Mouse (Mus musculus) cerebellum, adult (tissue): ENCODE results near the gene Cenpb.

ENCODE experiments used
- ATAC-seq: cut with Nextera tagmentation; 2 replicates; pipeline ENCODE4 v1.9.2; 2017; ENCODE audit warnings: mild to moderate bottlenecking, moderate library complexity, mixed read lengths; ENCODE audit not compliant: insufficient number of reproducible peaks, low FRiP score, low TSS enrichment

Cenpb gene

GRCm38 (mm10) chr2:131140533-131140905, 39.3 kb downstream of the Cenpb start:
- no peak for ATAC-seq

GRCm38 (mm10) chr2:131139886-131140532, 39.9 kb downstream of the Cenpb start:
- no peak for ATAC-seq

GRCm38 (mm10) chr2:131139287-131139686, 40.6 kb downstream of the Cenpb start:
- ATAC-seq, result no peak

GRCm38 (mm10) chr2:131138760-131139159, 41.1 kb downstream of the Cenpb start:
- no peak for ATAC-seq

- ATAC-seq, result no peak
These were observed 41.6 kb downstream of the Cenpb start for GRCm38 (mm10) chr2:131138296-131138695.

GRCm38 (mm10) chr2:131135521-131136139, 44.2 kb downstream of the Cenpb start:
- no peak for ATAC-seq

GRCm38 (mm10) chr2:131134826-131135400, 45.0 kb downstream of the Cenpb start:
- no peak for ATAC-seq

GRCm38 (mm10) chr2:131134381-131134780, 45.5 kb downstream of the Cenpb start:
- ATAC-seq, result no peak

- no peak for ATAC-seq
These were observed 46.8 kb downstream of the Cenpb start, which contains the start of gene Gm11037 for GRCm38 (mm10) chr2:131132930-131133547. Gene Gm11037, plus strand, starts transcription at chr2:131133497.

GRCm38 (mm10) chr2:131132111-131132888, 47.6 kb downstream of the Cenpb start:
- no peak for ATAC-seq

- no peak for ATAC-seq
These were observed 49.0 kb downstream of the Cenpb start for GRCm38 (mm10) chr2:131130849-131131248.

GRCm38 (mm10) chr2:131129836-131130235, 50.0 kb downstream of the Cenpb start:
- ATAC-seq, result no peak

GRCm38 (mm10) chr2:131128636-131129157, 51.2 kb downstream of the Cenpb start:
- no peak for ATAC-seq

- no peak for ATAC-seq
These were observed 51.7 kb downstream of the Cenpb start for GRCm38 (mm10) chr2:131128211-131128610.

- no peak; the same call in 1 of the 2 replicates for ATAC-seq
These were observed 52.6 kb downstream of the Cenpb start, which contains the start of gene Hspa12b for GRCm38 (mm10) chr2:131127161-131127730. Gene Hspa12b, plus strand, starts transcription at chr2:131127280.

GRCm38 (mm10) chr2:131125964-131126815, 53.7 kb downstream of the Cenpb start:
- no peak for ATAC-seq
